Mouse (Mus musculus): ENCODE results near the gene Rmi2.

- no peak for TF ChIP-seq GATA1 (IDR thresholded peaks at IDR 0.05; ENCODE audit: borderline replicate concordance, low read length)
- no peak for TF ChIP-seq CTCF (IDR thresholded peaks at IDR 0.05; ENCODE audit: low read depth, low read length)
- no peak for TF ChIP-seq POLR2AphosphoS5 (IDR thresholded peaks at IDR 0.05; ENCODE audit: insufficient replicate concordance, low read depth, low read length)
- TF ChIP-seq TAL1 (conservative IDR thresholded peaks at IDR 0.05; ENCODE audit: low read depth, low read length): no peak
Observed at GRCm38 (mm10) chr16:10859726-10860245, 24.9 kb downstream of the Rmi2 start.
